Mouse (Mus musculus): ENCODE measurements at regions not wholly inside any gene's neighbourhood (a gene's known extent, or its start where the extent isn't known, plus 50 kb on each side); places are given as distances from the start of the nearest gene placed in this dataset.
"Not testable (repeated sequence)": the region's sequence is repeated elsewhere in the genome, so short reads cannot be mapped to it uniquely, and the experiment has no call there.

DNA sequence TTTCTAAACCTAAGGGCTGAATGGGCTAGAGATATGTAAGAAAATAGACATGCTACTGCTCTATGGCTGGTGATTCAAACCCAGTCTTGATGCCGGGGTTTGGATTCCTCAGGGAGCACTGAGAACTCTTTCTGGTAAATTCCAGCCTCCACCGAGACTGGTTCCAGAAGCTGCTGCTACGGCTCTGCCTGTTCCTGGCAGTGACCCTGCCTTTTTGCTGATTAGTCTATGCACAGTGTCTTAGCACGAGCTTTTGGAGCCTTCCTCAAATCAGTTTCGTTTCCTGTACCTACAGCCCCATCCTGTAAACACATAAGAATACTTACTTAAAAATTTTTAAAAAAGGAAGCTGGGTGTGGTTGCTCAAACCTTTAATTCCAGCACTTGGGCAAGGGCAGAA, 250.9 kb downstream of the Fgf9 start:
- no peak overlapping the region for H3K4me3 ChIP-seq
- no peak overlapping the region for H3K27ac ChIP-seq
- no peak for TF ChIP-seq CTCF (IDR thresholded peaks at IDR 0.05)
- DNase-seq (ENCODE audit: extremely low spot score in 1 of 2, low spot score in 2 of 2): no peak
- intact Hi-C loops (cut with DNase I): no loop called here

DNA sequence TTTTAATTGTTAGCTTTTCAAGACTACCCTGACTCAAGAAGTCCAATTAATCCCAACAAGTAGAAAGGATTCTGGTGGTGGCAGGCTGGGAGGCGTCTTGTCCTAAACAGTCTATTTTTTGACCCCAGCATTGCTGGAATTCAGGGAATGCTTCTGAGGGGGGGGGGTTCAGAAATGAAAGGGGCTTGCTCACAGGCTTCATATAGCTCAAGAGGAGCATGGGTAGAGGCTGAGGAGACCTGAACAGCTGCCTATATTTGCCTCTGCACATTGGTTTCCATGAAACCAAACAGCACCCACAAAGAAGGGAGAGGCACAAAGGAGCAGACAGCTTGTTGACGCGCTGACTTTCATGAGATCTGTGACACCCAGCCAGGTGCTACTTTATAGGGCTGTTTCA, 247.3 kb downstream of the Fgf9 start:
- no peak for DNase-seq (ENCODE audit: extremely low spot score in 1 of 2, low spot score in 2 of 2)
- H3K4me3 ChIP-seq: no peak overlapping the region
- intact Hi-C loops (cut with DNase I): no loop called here
- TF ChIP-seq CTCF (IDR thresholded peaks at IDR 0.05): no peak
- H3K27ac ChIP-seq: no peak overlapping the region

DNA sequence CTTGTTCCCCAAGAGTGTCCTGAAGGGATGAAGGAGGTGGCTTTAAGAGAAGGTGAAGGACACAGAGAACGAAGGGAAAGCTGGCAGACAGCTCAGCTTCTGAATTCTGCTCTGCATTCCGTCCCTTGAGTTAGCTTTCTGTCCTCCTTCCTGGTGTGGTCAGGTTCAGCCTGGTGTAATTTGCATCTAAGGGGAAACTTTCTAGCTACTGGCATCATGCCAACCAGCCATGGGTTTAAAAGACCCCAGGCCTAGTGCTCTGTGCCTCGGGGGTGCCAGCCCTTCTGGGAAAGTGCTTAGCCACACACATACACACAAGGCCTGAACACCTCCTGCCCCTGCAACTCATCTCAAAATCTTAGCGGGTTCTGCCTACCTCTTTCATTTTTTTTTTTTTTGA, 246.9 kb downstream of the Fgf9 start:
- TF ChIP-seq CTCF (IDR thresholded peaks at IDR 0.05): no peak
- Histone ChIP-seq H3K27ac (no peak overlapping the region), H3K4me3 (no peak overlapping the region)
- no peak for DNase-seq (ENCODE audit: extremely low spot score in 1 of 2, low spot score in 2 of 2)
- intact Hi-C loops (cut with DNase I): no loop called here

DNA sequence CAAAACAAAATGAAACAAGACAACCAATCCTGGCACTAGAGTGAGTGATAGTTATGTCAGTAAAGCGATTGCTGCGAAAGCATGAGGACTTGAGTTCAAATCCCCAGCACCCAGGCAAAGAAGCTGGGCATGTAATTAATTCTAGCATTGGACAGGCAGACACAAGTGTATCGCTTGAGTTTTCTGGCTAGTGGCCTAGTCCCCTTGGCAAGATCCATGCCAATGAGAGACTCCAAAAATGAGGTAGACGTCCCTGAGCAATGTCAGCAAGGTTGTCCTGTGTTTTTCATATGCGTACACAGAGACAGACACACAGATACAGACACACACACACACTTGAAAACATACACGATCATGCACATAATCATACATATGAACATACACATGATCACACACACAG, 237.3 kb downstream of the Fgf9 start:
- DNase-seq (ENCODE audit: extremely low spot score in 1 of 2, low spot score in 2 of 2): no peak
- no peak for TF ChIP-seq CTCF (IDR thresholded peaks at IDR 0.05)
- no peak overlapping the region for H3K27ac ChIP-seq
- intact Hi-C loops (cut with DNase I): no loop called here
- H3K4me3 ChIP-seq: no peak overlapping the region

DNA sequence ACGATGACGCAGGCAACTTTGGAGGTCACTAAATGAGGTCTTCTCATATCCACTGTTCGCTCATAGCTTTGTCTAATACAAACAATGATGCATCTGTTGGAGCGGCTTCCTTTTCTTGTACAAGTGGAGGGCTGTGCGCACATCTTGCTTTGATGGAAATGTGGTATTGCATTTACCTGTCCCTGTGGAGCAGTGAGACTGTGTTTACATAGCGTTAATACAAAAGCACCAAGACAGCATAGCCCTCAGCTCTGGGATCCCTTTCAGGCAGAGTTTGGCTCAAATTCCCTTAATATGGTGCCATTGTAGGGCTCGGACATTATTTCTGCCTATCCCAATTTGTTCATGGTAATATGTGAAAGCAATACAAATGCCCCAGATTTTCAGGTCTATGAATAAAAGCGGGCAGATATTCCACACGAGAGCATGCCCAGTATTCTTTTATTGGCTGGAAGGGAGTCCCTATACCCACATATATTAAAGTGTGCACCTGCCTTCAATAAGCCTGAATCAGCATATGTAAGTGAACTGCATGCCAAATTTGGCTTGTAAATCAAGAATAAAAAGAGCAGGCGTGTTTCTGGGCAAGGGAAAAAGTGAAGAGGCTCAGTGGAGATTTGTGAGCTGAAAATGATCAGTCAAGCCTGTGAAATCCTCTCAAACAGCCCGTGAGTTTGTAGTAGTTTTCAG, 236.6 kb downstream of the Fgf9 start:
- Histone ChIP-seq H3K27ac (no peak overlapping the region), H3K4me3 (no peak overlapping the region)
- no peak for TF ChIP-seq CTCF (IDR thresholded peaks at IDR 0.05)
- intact Hi-C loops (cut with DNase I): no loop called here
- DNase-seq (ENCODE audit: extremely low spot score in 1 of 2, low spot score in 2 of 2): no peak

DNA sequence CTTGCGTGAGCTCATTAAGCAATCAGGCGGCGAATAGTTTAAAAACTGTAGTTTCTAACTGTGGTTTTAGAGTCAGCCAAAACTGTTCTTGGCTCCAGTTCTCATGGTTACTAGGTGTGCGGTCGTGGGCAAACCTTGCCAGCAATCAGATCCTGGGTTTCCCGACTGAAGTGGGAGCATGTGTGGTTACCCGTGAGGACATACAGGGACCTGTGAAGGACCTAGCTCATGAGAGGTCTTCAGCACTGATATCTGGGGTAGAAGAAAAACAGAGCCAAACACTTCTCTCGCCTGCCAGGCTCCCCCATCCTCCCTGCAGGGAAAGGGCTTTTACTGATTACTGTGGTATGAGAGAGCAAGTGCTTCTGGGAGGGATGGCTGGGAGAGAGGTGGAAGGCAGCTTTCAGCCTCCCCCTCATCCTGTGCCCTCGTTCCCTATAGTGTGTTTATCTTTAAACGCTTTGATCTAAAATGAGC, 230.1 kb downstream of the Fgf9 start:
- no peak for TF ChIP-seq CTCF (IDR thresholded peaks at IDR 0.05)
- DNase-seq (ENCODE audit: extremely low spot score in 1 of 2, low spot score in 2 of 2): no peak
- H3K4me3 ChIP-seq: no peak overlapping the region
- intact Hi-C loops (cut with DNase I): no loop called here
- H3K27ac ChIP-seq: no peak overlapping the region

DNA sequence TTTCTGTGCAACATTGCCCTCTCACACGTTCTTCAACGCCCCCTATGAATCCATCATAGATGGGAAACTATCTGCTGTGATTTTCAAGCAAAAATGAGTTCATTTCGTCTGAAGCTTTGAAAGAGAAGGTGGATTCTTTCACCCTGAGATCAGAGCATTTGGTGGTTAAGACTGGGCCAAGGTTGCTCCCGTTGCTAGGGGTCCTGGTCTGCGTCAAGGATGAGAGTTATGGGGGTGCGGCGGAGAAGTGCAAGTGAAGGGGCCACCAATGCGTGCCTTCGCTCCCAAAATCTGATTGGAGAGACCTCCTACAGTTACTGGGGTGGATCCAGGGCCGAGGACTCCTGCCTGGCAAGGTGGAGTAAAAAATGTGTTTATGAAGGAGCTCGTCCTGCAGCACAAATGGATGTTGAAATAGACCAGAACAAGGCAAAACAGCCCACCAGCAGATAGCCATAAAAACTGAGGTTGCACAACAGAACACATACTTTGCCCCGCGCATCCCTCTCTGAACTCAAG, 215.7 kb downstream of the Fgf9 start:
- DNase-seq (ENCODE audit: extremely low spot score in 1 of 2, low spot score in 2 of 2): no peak
- H3K27ac ChIP-seq: no peak overlapping the region
- TF ChIP-seq CTCF (IDR thresholded peaks at IDR 0.05): no peak
- intact Hi-C loops (cut with DNase I): no loop called here
- H3K4me3 ChIP-seq: no peak overlapping the region

DNA sequence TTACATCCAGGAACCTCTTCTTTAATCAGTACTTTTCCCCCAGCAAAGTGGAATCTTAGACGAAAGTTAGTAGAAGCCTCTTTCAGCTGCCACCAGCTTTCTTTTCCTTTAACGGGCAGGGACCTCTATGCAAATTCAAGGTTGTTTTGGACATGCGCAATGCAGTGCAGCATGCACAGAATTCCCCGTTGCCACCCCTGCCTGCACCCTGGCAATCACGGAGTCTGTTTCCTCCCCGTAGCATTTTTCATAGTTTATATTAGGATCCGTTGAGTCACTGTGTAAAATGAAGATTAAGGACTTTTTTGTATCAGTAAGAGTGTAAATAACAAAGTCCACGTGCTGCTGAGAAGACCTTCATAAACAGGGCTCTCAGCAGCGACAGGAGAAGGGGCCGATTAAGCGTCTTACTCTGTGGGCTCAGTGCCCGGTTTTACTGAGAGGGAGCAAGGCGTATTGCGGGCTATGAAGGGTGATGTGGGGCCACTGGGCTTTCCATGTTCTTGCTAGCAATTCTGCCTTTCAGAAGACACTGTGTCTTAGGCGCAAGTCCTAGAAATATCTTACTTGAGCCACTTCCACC, 212.5 kb downstream of the Fgf9 start:
- intact Hi-C loops (cut with DNase I): no loop called here
- H3K4me3 ChIP-seq: peak overlapping the region; percentile 37
- H3K27ac ChIP-seq: no peak overlapping the region
- TF ChIP-seq CTCF (IDR thresholded peaks at IDR 0.05): no peak
- no peak for DNase-seq (ENCODE audit: extremely low spot score in 1 of 2, low spot score in 2 of 2)

DNA sequence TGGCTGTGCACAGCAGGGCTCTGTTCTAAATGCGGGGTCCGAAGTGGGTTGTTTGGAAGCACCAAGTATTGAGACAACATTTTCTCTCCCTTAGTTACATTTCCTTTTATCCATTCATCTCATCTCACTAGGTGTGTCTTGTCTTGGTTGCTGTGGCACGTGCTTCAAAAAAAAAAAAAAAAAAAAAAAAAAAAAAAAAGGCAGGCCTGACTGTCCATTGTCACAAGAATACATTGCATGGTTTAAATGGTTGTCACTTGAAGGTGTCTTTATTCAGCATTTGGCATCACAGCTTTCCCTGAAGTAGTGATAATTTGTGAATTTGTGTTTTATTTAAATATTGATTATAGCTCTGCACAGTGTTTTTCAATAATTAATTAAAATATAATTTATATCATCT, 211.9 kb downstream of the Fgf9 start:
- H3K4me3 ChIP-seq: no peak overlapping the region
- DNase-seq (ENCODE audit: extremely low spot score in 1 of 2, low spot score in 2 of 2): no peak
- H3K27ac ChIP-seq: no peak overlapping the region
- no peak for TF ChIP-seq CTCF (IDR thresholded peaks at IDR 0.05)
- intact Hi-C loops (cut with DNase I): no loop called here

DNA sequence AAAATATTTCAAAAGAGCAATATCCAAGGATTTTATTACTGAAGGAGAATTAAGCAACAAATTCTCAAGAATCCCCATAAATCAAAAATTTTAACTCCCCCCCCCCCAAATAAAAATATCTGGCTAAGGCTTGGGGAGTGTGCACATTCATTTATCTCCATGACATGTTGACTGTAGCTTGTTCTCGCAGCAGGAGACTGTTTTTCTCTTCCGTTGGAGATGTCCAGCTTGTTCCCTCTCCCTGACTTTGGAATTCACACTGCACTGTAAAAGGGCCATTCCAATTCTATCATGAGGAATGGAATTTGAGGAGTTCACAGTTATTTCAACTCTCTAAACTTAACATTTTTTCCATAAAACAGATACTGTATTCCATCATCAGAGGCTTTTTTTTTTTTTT, 204.1 kb downstream of the Fgf9 start:
- DNase-seq (ENCODE audit: extremely low spot score in 1 of 2, low spot score in 2 of 2); H3K27ac ChIP-seq; H3K4me3 ChIP-seq; intact Hi-C loops (cut with DNase I): not testable (repeated sequence)

DNA sequence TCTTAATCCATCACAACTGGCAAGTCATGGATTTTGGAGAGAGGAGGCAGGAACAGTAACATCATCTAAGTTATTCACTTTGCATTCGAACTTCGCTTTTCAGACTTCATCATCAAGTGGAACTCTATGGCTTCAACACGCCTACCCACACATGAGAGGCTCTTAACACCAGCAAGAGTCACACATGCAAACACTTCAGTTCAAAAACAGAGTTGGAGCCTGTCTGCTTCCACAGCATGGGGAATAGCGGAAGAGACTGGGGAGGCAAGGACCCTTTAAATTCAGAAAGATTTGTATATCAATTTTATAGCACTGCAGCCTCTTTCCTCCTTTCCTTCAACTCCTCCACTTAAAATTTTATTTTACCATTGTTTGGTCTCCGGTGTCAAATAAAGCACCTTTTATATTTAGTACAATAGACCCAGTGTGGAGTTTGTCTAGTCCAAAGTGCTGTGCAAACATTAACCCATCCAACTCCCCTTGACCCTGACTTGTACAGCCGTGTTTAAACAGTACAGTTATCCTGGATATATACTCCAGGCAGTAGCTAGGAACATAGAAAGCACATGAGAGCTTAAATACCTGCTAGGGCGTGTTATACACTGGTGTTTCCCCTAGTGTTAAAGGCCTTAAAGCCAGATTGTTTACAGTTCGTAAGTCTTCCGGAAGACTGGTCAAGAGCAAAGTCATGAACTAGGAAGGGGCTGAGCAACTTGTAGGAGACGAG, 203.5 kb downstream of the Fgf9 start:
- no peak for TF ChIP-seq CTCF (IDR thresholded peaks at IDR 0.05)
- Histone ChIP-seq H3K27ac (no peak overlapping the region), H3K4me3 (no peak overlapping the region)
- intact Hi-C loops (cut with DNase I): no loop called here
- no peak for DNase-seq (ENCODE audit: extremely low spot score in 1 of 2, low spot score in 2 of 2)

DNA sequence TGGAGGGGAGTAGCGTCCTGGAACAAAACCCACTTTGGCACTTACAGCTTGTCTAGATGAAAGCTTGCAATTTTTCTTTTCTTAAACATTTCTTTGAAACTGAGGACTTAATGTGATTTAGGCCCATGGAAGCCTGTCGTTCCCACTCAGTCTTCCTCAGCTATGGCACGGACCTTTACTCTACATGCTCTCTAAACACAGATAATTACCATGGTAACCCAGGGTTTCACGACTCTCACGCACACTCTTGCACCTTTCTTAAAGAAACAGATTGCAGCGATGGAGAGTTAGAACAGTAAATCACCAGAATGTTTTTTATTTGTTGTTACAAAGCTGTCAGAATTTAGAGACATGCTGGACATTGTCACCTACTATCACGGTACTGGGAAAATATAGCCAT, 195.0 kb downstream of the Fgf9 start:
- no peak overlapping the region for H3K27ac ChIP-seq
- intact Hi-C loops (cut with DNase I): no loop called here
- TF ChIP-seq CTCF (IDR thresholded peaks at IDR 0.05): no peak
- no peak for DNase-seq (ENCODE audit: extremely low spot score in 1 of 2, low spot score in 2 of 2)
- H3K4me3 ChIP-seq: no peak overlapping the region

All from left cerebral cortex, adult 2 months (tissue).